Comparison of ENCODE assay signal across 16 mouse cellular contexts in the genomic region with DNA sequence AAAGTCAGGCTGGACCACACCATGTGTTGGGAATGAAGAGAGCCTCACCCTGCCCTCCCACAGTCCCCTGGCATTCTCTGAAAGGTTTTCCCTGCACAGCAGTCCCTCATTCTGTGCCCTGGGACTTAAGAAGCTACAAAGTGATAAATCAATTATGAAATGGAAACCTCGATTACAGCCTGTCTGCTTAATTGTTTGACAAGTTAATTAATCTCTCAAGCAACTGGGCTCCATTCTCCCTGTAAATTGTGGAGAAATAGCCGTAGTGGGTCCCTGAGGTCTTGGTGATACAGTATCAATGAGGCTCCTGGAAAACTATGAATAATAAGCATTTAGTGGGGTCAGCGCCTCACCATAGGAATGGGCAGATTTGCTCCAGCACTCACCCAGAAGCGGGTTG.
"Had no signal": no experiment of that assay in that cellular context is flagged by ENCODE, and none has a peak within 500 bp of the region (broad histone marks: within the 10 kb centered on the region; RNA-seq: fewer than 3 reads in every experiment).

No protein-coding gene starts in this region.

- H3K27me3 ChIP-seq: liver, embryonic 15.5 days; megakaryocyte, embryonic 14.5 days; midbrain, embryonic 12.5 days; neural tube, embryonic 15.5 days had no signal

- H3K4me3 ChIP-seq: layer of hippocampus, adult 2 months; limb, embryonic 10.5 days; liver, embryonic 15.5 days; megakaryocyte, embryonic 14.5 days; midbrain, embryonic 12.5 days; neural tube, embryonic 15.5 days had no signal

- H3K4me1 ChIP-seq: liver, embryonic 15.5 days; megakaryocyte, embryonic 14.5 days; midbrain, embryonic 12.5 days had no signal

- H3K4me2 ChIP-seq: liver, embryonic 11.5 days; liver, embryonic 15.5 days; lung, embryonic 14.5 days; midbrain, embryonic 12.5 days; neural tube, embryonic 15.5 days had no signal

- H3K36me3 ChIP-seq: limb, embryonic 10.5 days; liver, embryonic 15.5 days; midbrain, embryonic 12.5 days; neural tube, embryonic 15.5 days had no signal

- H3K27ac ChIP-seq: layer of hippocampus, adult 2 months; limb, embryonic 10.5 days; liver, embryonic 15.5 days; midbrain, embryonic 12.5 days; neural tube, embryonic 15.5 days; stomach, postnatal 0 days had no signal

- H3K9ac ChIP-seq: liver, embryonic 15.5 days; lung, embryonic 14.5 days; midbrain, embryonic 12.5 days; neural tube, embryonic 15.5 days had no signal

- H3K9me3 ChIP-seq: limb, embryonic 10.5 days; liver, embryonic 15.5 days; megakaryocyte, embryonic 14.5 days; midbrain, embryonic 12.5 days; neural tube, embryonic 15.5 days had no signal

- DNase-seq: kidney, adult 2 months; kidney, postnatal 36 days; lung, embryonic 14.5 days; lung, postnatal 10 days; lung, postnatal 4 days; right cerebral cortex, adult 18-20 months; right cerebral cortex, postnatal 25 days; thymus, postnatal 4 days had no signal
